Mouse (Mus musculus) CH12.LX (cell line): Measurements from ENCODE around the gene Wnt9b.

ENCODE experiments used
- BHLHE40 ChIP-seq: IDR thresholded peaks from 2 replicates; pipeline ENCODE4 v1.6.1; 2011; ENCODE audit warnings: mild to moderate bottlenecking, low read depth, low read length, improper control_type of control experiment
- CTCF ChIP-seq, 2 experiments: IDR thresholded peaks in 1 of 2; conservative IDR thresholded peaks in 1 of 2; 2 replicates each; pipeline ENCODE4 v1.5.1; 2011 to 2012; ENCODE audit warnings: low read depth in 2 of 2, low read length in 2 of 2, improper control_type of control experiment in 1 of 2, inconsistent platforms in 1 of 2, mild to moderate bottlenecking in 1 of 2, moderate library complexity in 1 of 2
- EP300 ChIP-seq: IDR thresholded peaks from 2 replicates; pipeline ENCODE4 v1.6.1; 2011; ENCODE audit warnings: low read length, improper control_type of control experiment
- HCFC1 ChIP-seq: IDR thresholded peaks from 2 replicates; pipeline ENCODE4 v1.6.1; 2012; ENCODE audit warnings: low read depth, mild to moderate bottlenecking, inconsistent platforms, low read length, improper control_type of control experiment
- JUN ChIP-seq: IDR thresholded peaks from 2 replicates; pipeline ENCODE4 v1.6.1; 2011; ENCODE audit warnings: low read depth, mild to moderate bottlenecking, low read length, improper control_type of control experiment, moderate library complexity; ENCODE audit not compliant: insufficient read depth
- MAFK ChIP-seq: IDR thresholded peaks from 2 replicates; pipeline ENCODE4 v1.6.1; 2011; ENCODE audit warnings: low read length, improper control_type of control experiment; ENCODE audit not compliant: insufficient replicate concordance
- MXI1 ChIP-seq: IDR thresholded peaks from 2 replicates; pipeline ENCODE4 v1.6.1; 2011; ENCODE audit warnings: mild to moderate bottlenecking, low read depth, low read length, improper control_type of control experiment
- MYC ChIP-seq: IDR thresholded peaks from 2 replicates; pipeline ENCODE4 v1.6.1; 2011; ENCODE audit warnings: low read depth, mild to moderate bottlenecking, improper control_type of control experiment, low read length
- PAX5 ChIP-seq: IDR thresholded peaks from 2 replicates; pipeline ENCODE4 v1.6.1; 2012; ENCODE audit warnings: low read length, inconsistent platforms, mixed read lengths
- POLR2A ChIP-seq: IDR thresholded peaks from 2 replicates; pipeline ENCODE4 v1.6.1; 2011; ENCODE audit warnings: low read depth, mild to moderate bottlenecking, improper control_type of control experiment, low read length
- POLR2AphosphoS2 ChIP-seq: IDR thresholded peaks from 2 replicates; pipeline ENCODE4 v1.6.1; 2011; ENCODE audit warnings: low read depth, low read length, improper control_type of control experiment
- TCF12 ChIP-seq: IDR thresholded peaks from 2 replicates; pipeline ENCODE4 v1.6.1; 2014; ENCODE audit warnings: low read depth, mild to moderate bottlenecking, inconsistent platforms, low read length, improper control_type of control experiment
- USF2 ChIP-seq: conservative IDR thresholded peaks from 2 replicates; pipeline ENCODE4 v1.6.1; 2011; ENCODE audit warnings: low read depth, low read length, improper control_type of control experiment
- ZC3H11A ChIP-seq: IDR thresholded peaks from 2 replicates; pipeline ENCODE4 v1.6.1; 2012; ENCODE audit warnings: low read depth, mild to moderate bottlenecking, inconsistent platforms, low read length, improper control_type of control experiment

DNA sequence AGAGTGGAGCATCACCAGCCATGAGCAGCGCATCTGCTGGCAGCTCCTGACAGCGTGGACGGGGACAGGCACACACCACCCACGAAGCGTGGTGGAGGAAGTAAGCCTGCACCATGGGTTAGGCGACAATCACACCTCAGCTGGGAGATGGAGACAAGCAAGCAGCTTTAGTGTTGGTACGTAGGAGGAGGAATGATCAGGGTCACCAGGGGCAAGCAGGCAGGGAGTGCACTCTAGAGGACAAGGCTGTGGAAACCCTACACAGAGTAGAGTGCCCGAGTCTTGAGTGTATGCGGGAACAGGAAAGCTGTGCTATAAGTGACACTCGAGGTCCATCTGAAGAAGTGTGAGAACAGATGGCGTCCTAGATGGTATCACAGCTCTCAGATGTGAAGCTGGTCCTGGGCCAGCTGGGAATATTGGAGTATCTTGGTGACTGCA, 25.3 kb downstream of the Wnt9b start:
- TF ChIP-seq USF2 (no peak), TCF12 (no peak), POLR2AphosphoS2 (no peak), MXI1 (no peak), JUN (no peak), EP300 (no peak), PAX5 (no peak), ZC3H11A (no peak), HCFC1 (no peak), CTCF (conservative IDR thresholded peaks at IDR 0.05 in 1 of 2, IDR thresholded peaks at IDR 0.05 in 1 of 2; ENCODE audit: low read depth in 2 of 2, low read length in 2 of 2) (no peak), BHLHE40 (no peak), POLR2A (no peak), MYC (no peak), MAFK (no peak)
